19 mouse cellular contexts compared by ENCODE assay signal in the genomic region with DNA sequence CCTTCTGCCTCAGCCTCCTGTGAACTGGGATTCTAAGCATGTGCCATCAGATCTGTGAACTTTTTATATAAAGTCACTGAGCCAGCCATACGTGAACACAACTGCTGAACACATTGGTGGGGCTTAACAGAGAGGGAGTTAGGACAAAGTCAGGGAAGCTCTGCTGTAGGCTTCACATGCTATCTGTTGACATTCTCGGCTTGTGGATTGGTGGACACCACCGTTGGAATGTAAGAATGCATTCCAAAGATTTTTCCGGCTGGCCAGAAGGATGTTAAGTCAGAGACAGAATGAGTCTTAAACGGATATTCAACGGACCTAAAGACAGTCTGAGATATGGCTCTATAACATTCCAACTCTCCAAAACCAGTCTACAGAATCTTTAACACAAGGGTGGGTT. TPM values are rescaled to one million over a fixed set of nuclear protein-coding genes. Genes with fewer than 3 reads are reported as not detected.
DNase-seq lines count a peak whose midpoint lies in the region; ATAC-seq lines count a peak whose summit lies in the region.
"Had no signal": no experiment of that assay in that cellular context is flagged by ENCODE, and none has a peak within 500 bp of the region (broad histone marks: within the 10 kb centered on the region; RNA-seq: fewer than 3 reads in every experiment).

No protein-coding gene starts in this region.

- 0 out of 2 replicates have a peak, but pooled peaks cover 5% of the 10 kb centered on the region for H3K27me3 ChIP-seq in heart, embryonic 12.5 days (replicated peaks)
- H3K27me3 ChIP-seq in liver, embryonic 15.5 days, result no peaks in the 10 kb centered on the region
- H3K27me3 ChIP-seq in forebrain, embryonic 10.5 days (ENCODE audit: poor library complexity, severe bottlenecking), result no peaks in the 10 kb centered on the region
- H3K27me3 ChIP-seq: embryonic facial prominence, embryonic 13.5 days; limb, embryonic 13.5 days; midbrain, embryonic 12.5 days; neural tube, embryonic 15.5 days had no signal

- intact Hi-C loops in left cerebral cortex, postnatal 4 days (cut with DNase I), result no loop called here

- H3K36me3 ChIP-seq in heart, embryonic 12.5 days, result no peaks in the 10 kb centered on the region
- H3K36me3 ChIP-seq in liver, embryonic 15.5 days (replicated peaks), result no peaks in the 10 kb centered on the region
- no peaks in the 10 kb centered on the region for H3K36me3 ChIP-seq in forebrain, embryonic 10.5 days (replicated peaks)
- H3K36me3 ChIP-seq: embryonic facial prominence, embryonic 13.5 days; limb, embryonic 13.5 days; midbrain, embryonic 12.5 days; neural tube, embryonic 15.5 days had no signal

- H3K4me2 ChIP-seq in heart, embryonic 12.5 days, result no peak overlapping the region
- H3K4me2 ChIP-seq in liver, embryonic 15.5 days, result no peak overlapping the region
- H3K4me2 ChIP-seq: embryonic facial prominence, embryonic 13.5 days; limb, embryonic 13.5 days; midbrain, embryonic 12.5 days; neural tube, embryonic 15.5 days had no signal

- H3K9me3 ChIP-seq in heart, embryonic 12.5 days (replicated peaks), result no peaks in the 10 kb centered on the region
- H3K9me3 ChIP-seq in liver, embryonic 15.5 days (replicated peaks), result no peaks in the 10 kb centered on the region
- H3K9me3 ChIP-seq in forebrain, embryonic 10.5 days, result no peaks in the 10 kb centered on the region
- H3K9me3 ChIP-seq: embryonic facial prominence, embryonic 13.5 days; limb, embryonic 13.5 days; midbrain, embryonic 12.5 days; neural tube, embryonic 15.5 days had no signal

- H3K4me3 ChIP-seq in heart, embryonic 12.5 days, result no peak overlapping the region
- no peak overlapping the region for H3K4me3 ChIP-seq in liver, embryonic 15.5 days (replicated peaks)
- H3K4me3 ChIP-seq in forebrain, embryonic 10.5 days, result no peak overlapping the region
- H3K4me3 ChIP-seq: embryonic facial prominence, embryonic 13.5 days; left cerebral cortex, adult 2 months; limb, embryonic 13.5 days; midbrain, embryonic 12.5 days; neural tube, embryonic 15.5 days had no signal

- no peak overlapping the region for H3K9ac ChIP-seq in heart, embryonic 12.5 days
- no peak overlapping the region for H3K9ac ChIP-seq in liver, embryonic 15.5 days
- H3K9ac ChIP-seq: embryonic facial prominence, embryonic 13.5 days; limb, embryonic 13.5 days; midbrain, embryonic 12.5 days; neural tube, embryonic 15.5 days had no signal

- ATAC-seq in heart, embryonic 12.5 days (ENCODE audit: insufficient number of reproducible peaks, low FRiP score), result no peak
- ATAC-seq in liver, embryonic 15.5 days (ENCODE audit: insufficient read depth), result no peak

- 27% methylated on average over 6 of the region's 6 CpGs for WGBS in heart, embryonic 12.5 days
- 71% methylated on average over 6 of the region's 6 CpGs for WGBS in liver, embryonic 15.5 days (ENCODE audit: insufficient replicate concordance)
- 76% methylated on average over 6 of the region's 6 CpGs for WGBS in forebrain, embryonic 10.5 days

- no peak for DNase-seq in heart, postnatal 4 days
- DNase-seq in kidney, postnatal 14 days, result peak; percentile 41
- DNase-seq in kidney, postnatal 36 days, result no peak
- peak; percentile 58 for DNase-seq in 3T3-L1 (ENCODE audit: low read depth, low spot score)
- DNase-seq in forebrain, embryonic 10.5 days (ENCODE audit: extremely low spot score, low spot score), result no peak
- DNase-seq in left cerebral cortex, postnatal 4 days, result no peak
- DNase-seq: adrenal gland, postnatal 36 days; cerebellum, adult 8-10 months; heart, adult 18-20 months; kidney, adult 9 months; retina, postnatal 1 day; thymus, postnatal 25 days had no signal

- H3K4me1 ChIP-seq in heart, embryonic 12.5 days (replicated peaks), result peaks cover 34% of the 10 kb centered on the region
- peaks cover 71% of the 10 kb centered on the region for H3K4me1 ChIP-seq in liver, embryonic 15.5 days (replicated peaks)
- peaks cover 29% of the 10 kb centered on the region for H3K4me1 ChIP-seq in forebrain, embryonic 10.5 days

- peak overlapping the region; percentile 45 for H3K27ac ChIP-seq in heart, embryonic 12.5 days (ENCODE audit: poor library complexity, severe bottlenecking)
- peak overlapping the region; percentile 100 for H3K27ac ChIP-seq in liver, embryonic 15.5 days (replicated peaks)
- no peak overlapping the region for H3K27ac ChIP-seq in forebrain, embryonic 10.5 days
- H3K27ac ChIP-seq: embryonic facial prominence, embryonic 13.5 days; left cerebral cortex, adult 2 months; limb, embryonic 13.5 days; midbrain, embryonic 12.5 days; neural tube, embryonic 15.5 days had no signal

RNA-seq across cellular contexts. Expression of a gene that starts 2.5 kb away (rescaled TPM):
- 25.0 and 27.7 TPM in 2 replicates for polyA plus RNA-seq in heart, embryonic 12.5 days (2016; fragmentation: Nextera tagmentation; extraction: Ambion mirVana)
- 10 to 100 TPM; 19.4 to 23.5 TPM for total RNA-seq in heart, postnatal 4 days (2021)
- polyA plus RNA-seq in liver, embryonic 15.5 days (2015; fragmentation: Nextera tagmentation; extraction: Ambion mirVana), result 22.7 and 25.2 TPM in 2 replicates
- 23.3 and 25.4 TPM in 2 replicates for polyA plus RNA-seq in forebrain, embryonic 10.5 days (2016; fragmentation: Nextera tagmentation; extraction: Ambion mirVana)
- total RNA-seq in left cerebral cortex, postnatal 4 days (2021), result 10 to 100 TPM; 37.9 to 39.8 TPM

RNA-seq across cellular contexts. Expression of a gene that starts 24.4 kb away (rescaled TPM):
- polyA plus RNA-seq in heart, embryonic 12.5 days (2016; fragmentation: Nextera tagmentation; extraction: Ambion mirVana), result 4.8 and 5.1 TPM in 2 replicates
- 1 to 10 TPM; 4.4 to 4.6 TPM for total RNA-seq in heart, postnatal 4 days (2021)
- 6.0 and 6.6 TPM in 2 replicates for polyA plus RNA-seq in liver, embryonic 15.5 days (2015; fragmentation: Nextera tagmentation; extraction: Ambion mirVana)
- polyA plus RNA-seq in forebrain, embryonic 10.5 days (2016; fragmentation: Nextera tagmentation; extraction: Ambion mirVana), result 3.6 and 3.9 TPM in 2 replicates
- total RNA-seq in left cerebral cortex, postnatal 4 days (2021), result 10 to 100 TPM; 17.3 to 19.7 TPM

RNA-seq across cellular contexts. Expression of a gene that starts 47.8 kb away (rescaled TPM):
- 41.5 and 43.6 TPM in 2 replicates for polyA plus RNA-seq in heart, embryonic 12.5 days (2016; fragmentation: Nextera tagmentation; extraction: Ambion mirVana)
- total RNA-seq in heart, postnatal 4 days (2021), result 10 to 100 TPM; 39.1 to 40.9 TPM
- polyA plus RNA-seq in liver, embryonic 15.5 days (2015; fragmentation: Nextera tagmentation; extraction: Ambion mirVana), result 22.7 and 26.2 TPM in 2 replicates
- 35.8 and 39.2 TPM in 2 replicates for polyA plus RNA-seq in forebrain, embryonic 10.5 days (2016; fragmentation: Nextera tagmentation; extraction: Ambion mirVana)
- 10 to 100 TPM; 29.4 to 33.6 TPM for total RNA-seq in left cerebral cortex, postnatal 4 days (2021)

Comparison
In these comparisons a context has a peak if more than half of its experiments do, and no peak if none do; other contexts are left out.
1. DNase-seq: peak in kidney, postnatal 14 days (single experiment) and 3T3-L1 (single experiment); none in heart, postnatal 4 days (single experiment), kidney, postnatal 36 days (0 of 2), forebrain, embryonic 10.5 days (single experiment) and left cerebral cortex, postnatal 4 days (single experiment).